Mouse (Mus musculus) ovary, adult 2 months (tissue): ENCODE results near the gene Hnrnpl. TPM values are rescaled to one million over a fixed set of nuclear protein-coding genes. Genes with fewer than 3 reads are reported as not detected.

Experiments used
- polyA plus RNA-seq: library from polyadenylated mRNA; depleted of rRNA; stranded (reverse); fragments of >200 nt; gene quantifications from 2 replicates; pipeline ENCODE4 v1.2.3, GENCODE M21; 2012; rRNA removed

The Hnrnpl gene
- polyA plus RNA-seq: 204 and 341 TPM in 2 replicates

GRCm38 (mm10) chr7:28808221-28808941 is at the start of gene Hnrnpl:
Gene Hnrnpl (plus strand): TSS chr7:28808541.

GRCm38 (mm10) chr7:28766173-28766879 is 42.0 kb upstream of the Hnrnpl start, which contains the start of gene Sirt2:
Gene Sirt2 (plus strand): TSS chr7:28766735.

GRCm38 (mm10) chr7:28767462-28767965 is 40.8 kb upstream of the Hnrnpl start, which contains the start of gene Nfkbib:
Gene Nfkbib (minus strand): TSS chr7:28767512.

GRCm38 (mm10) chr7:28788307-28789195 is 19.8 kb upstream of the Hnrnpl start, which contains the start of gene Rinl:
Gene Rinl (plus strand): TSS chr7:28788969.

GRCm38 (mm10) chr7:28824941-28825685 is 16.8 kb downstream of the Hnrnpl start, which contains the start of gene Ech1:
Gene Ech1 (plus strand): TSS chr7:28825217.

GRCm38 (mm10) chr7:28833723-28834347 is 25.5 kb downstream of the Hnrnpl start, which contains the start of gene Lgals4:
Gene Lgals4 (plus strand): TSS chr7:28833854.

GRCm38 (mm10) chr7:28863540-28863939 is 55.2 kb downstream of the Hnrnpl start, which contains the start of gene Lgals7:
Gene Lgals7 (plus strand): TSS chr7:28863853.

Other genes with a start within 250 kb of the Hnrnpl start
- 155 and 181 TPM in 2 replicates for gene Samd4b, start 210.4 kb upstream of the Hnrnpl start, polyA plus RNA-seq
- gene Pak4, start 210.4 kb upstream of the Hnrnpl start, polyA plus RNA-seq: 63.5 and 68.3 TPM in 2 replicates
- 1.6 and 1.8 TPM in 2 replicates for gene Acp7, start 177.2 kb upstream of the Hnrnpl start, polyA plus RNA-seq
- gene Fbxo27, start 115.7 kb upstream of the Hnrnpl start, polyA plus RNA-seq: 29.2 and 37.0 TPM in 2 replicates
- gene Fbxo17, start 91.7 kb upstream of the Hnrnpl start, polyA plus RNA-seq: 18.7 and 28.0 TPM in 2 replicates
- 105 and 112 TPM in 2 replicates for gene Mrps12, start 66.7 kb upstream of the Hnrnpl start, polyA plus RNA-seq
- gene Sars2, start 66.5 kb upstream of the Hnrnpl start, polyA plus RNA-seq: 25.8 and 31.4 TPM in 2 replicates
- gene Ccer2, start 52.4 kb upstream of the Hnrnpl start, polyA plus RNA-seq: not detected in 2 replicates
- gene Sirt2, start 41.8 kb upstream of the Hnrnpl start, polyA plus RNA-seq: 78.6 and 92.9 TPM in 2 replicates
- gene Nfkbib, start 41.0 kb upstream of the Hnrnpl start, polyA plus RNA-seq: 56.1 and 60.3 TPM in 2 replicates
- 2.7 and 2.8 TPM in 2 replicates for gene Rinl, start 19.6 kb upstream of the Hnrnpl start, polyA plus RNA-seq
- 442 and 460 TPM in 2 replicates for gene Ech1, start 16.7 kb downstream of the Hnrnpl start, polyA plus RNA-seq
- 20.6 and 30.5 TPM in 2 replicates for gene Lgals4, start 25.3 kb downstream of the Hnrnpl start, polyA plus RNA-seq
- 46.3 and 60.8 TPM in 2 replicates for gene Lgals7, start 55.3 kb downstream of the Hnrnpl start, polyA plus RNA-seq
- gene Capn12, start 72.9 kb downstream of the Hnrnpl start, polyA plus RNA-seq: 0.78 and 1.0 TPM in 2 replicates
- 365 and 372 TPM in 2 replicates for gene Actn4, start 153.8 kb downstream of the Hnrnpl start, polyA plus RNA-seq
- 251 and 352 TPM in 2 replicates for gene Eif3k, start 173.3 kb downstream of the Hnrnpl start, polyA plus RNA-seq
- 5.6 and 5.7 TPM in 2 replicates for gene Map4k1, start 173.5 kb downstream of the Hnrnpl start, polyA plus RNA-seq